In the genomic region with DNA sequence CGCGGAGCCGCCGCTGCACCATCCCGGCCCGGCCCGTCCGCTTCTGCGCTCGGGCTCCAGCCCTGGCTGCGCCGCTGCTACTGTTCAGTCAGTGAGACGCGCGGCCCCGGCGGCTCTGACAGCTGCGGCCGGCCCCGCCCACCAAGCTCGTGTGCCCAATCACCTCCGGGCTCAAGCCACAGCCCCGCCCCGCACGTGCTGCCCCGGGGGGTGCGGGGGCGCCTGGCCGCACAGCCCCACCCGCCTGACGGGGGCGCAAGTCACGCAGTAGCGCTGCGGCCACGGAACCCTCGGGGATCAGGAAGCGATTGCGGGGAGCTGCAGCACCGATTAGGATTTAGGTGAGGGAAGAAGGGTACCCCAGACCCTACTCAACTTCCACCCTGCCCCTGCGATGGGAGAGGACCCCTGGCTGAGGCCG, we compare ENCODE assay signal across 8 mouse cellular contexts. TPM values are rescaled to one million over a fixed set of nuclear protein-coding genes. Genes with fewer than 3 reads are reported as not detected.
DNase-seq lines count a peak whose midpoint lies in the region; ATAC-seq and TF ChIP-seq lines count a peak whose summit lies in the region.

A gene (minus strand): TSS at position 24 of the 421 bp plus-strand sequence.

- TF ChIP-seq CTCF in G1E (IDR thresholded peaks at IDR 0.05; ENCODE audit: low read depth, low read length) = no peak

- H3K27me3 ChIP-seq in G1E (ENCODE audit: insufficient read depth, low read length) = peaks cover 2% of the 10 kb centered on the region
- peaks cover 22% of the 10 kb centered on the region; the same call in 1 of the 2 replicates for H3K27me3 ChIP-seq in hindbrain, embryonic 13.5 days

- peak within 1 kb of the TSS; percentile 95 for H3K9ac ChIP-seq in hindbrain, embryonic 13.5 days

- peak; percentile 92 for DNase-seq in G1E (ENCODE audit: low spot score)
- peak; percentile 55 for DNase-seq in cerebellum, adult 9-10 months
- DNase-seq in frontal cortex, postnatal 25 days (ENCODE audit: low spot score in 2 of 2) = peak; percentile 86 to 89
- peak; percentile 93 to 96 for DNase-seq in layer of hippocampus, postnatal 36 days
- DNase-seq in lung, postnatal 25 days (ENCODE audit: low spot score) = peak; percentile 95
- DNase-seq in retina, embryonic 14.5 days (ENCODE audit: low spot score) = peak; percentile 89
- peak; percentile 86 to 89 for DNase-seq in thymus, postnatal 36 days

- H3K4me3 ChIP-seq in G1E (ENCODE audit: low read depth, low read length) = peak within 1 kb of the TSS; percentile 94
- peak within 1 kb of the TSS; percentile 76 for H3K4me3 ChIP-seq in hindbrain, embryonic 13.5 days

- peaks cover 63% of the 10 kb centered on the region for H3K4me1 ChIP-seq in G1E (ENCODE audit: insufficient read depth, low read depth, low read length)
- peaks cover 45% of the 10 kb centered on the region for H3K4me1 ChIP-seq in hindbrain, embryonic 13.5 days (replicated peaks)

- peak; percentile 54 for ATAC-seq in G1E (ENCODE audit: extremely low read depth, insufficient number of reproducible peaks, low FRiP score, poor library complexity, severe bottlenecking)
- ATAC-seq in hindbrain, embryonic 13.5 days (ENCODE audit: low FRiP score) = peak; percentile 90

- peaks cover 25% of the 10 kb centered on the region for H3K36me3 ChIP-seq in G1E (replicated peaks)
- no peaks in the 10 kb centered on the region for H3K36me3 ChIP-seq in hindbrain, embryonic 13.5 days

- under 1% methylated on average over 42 of the region's 42 CpGs for WGBS in hindbrain, embryonic 13.5 days

- no peaks in the 10 kb centered on the region for H3K9me3 ChIP-seq in G1E (replicated peaks)
- no peaks in the 10 kb centered on the region for H3K9me3 ChIP-seq in hindbrain, embryonic 13.5 days

- peak within 1 kb of the TSS; percentile 76 for H3K4me2 ChIP-seq in hindbrain, embryonic 13.5 days

- H3K27ac ChIP-seq in hindbrain, embryonic 13.5 days = peak within 1 kb of the TSS; percentile 95

RNA-seq across cellular contexts. Expression of the gene that starts here (rescaled TPM):
- total RNA-seq in G1E (2014; fragmentation: Nextera tagmentation) (129 and 145 TPM in 2 replicates), G1E (2017) (29.3 and 40.8 TPM in 2 replicates)
- 69.2 and 113 TPM in 2 replicates for polyA plus RNA-seq in G1E (2012)
- polyA plus RNA-seq in hindbrain, embryonic 13.5 days (2015; fragmentation: Nextera tagmentation; extraction: Ambion mirVana) = 8.4 and 9.7 TPM in 2 replicates
- total RNA-seq in layer of hippocampus, postnatal 36 days (2021) = 100 to 1,000 TPM in 1 of 2 experiments, 10 to 100 TPM in 1; 91.4 to 129 TPM

Comparison
In these comparisons a context has a peak if more than half of its experiments do, and no peak if none do; other contexts are left out.
1. Peak in every context shown above with its lines: DNase-seq, ATAC-seq, H3K4me3 ChIP-seq and H3K27ac ChIP-seq.